Mouse (Mus musculus) testis, adult 2 months (tissue): Measurements from ENCODE around the gene Amn.

Experiments used
- CTCF ChIP-seq: fragments of 200-500 bp; IDR thresholded peaks from 2 replicates; pipeline ENCODE4 v1.5.1; 2012; ENCODE audit warnings: low read depth, mild to moderate bottlenecking, inconsistent platforms, low read length, moderate library complexity; ENCODE audit not compliant: control insufficient read depth, insufficient read depth, insufficient replicate concordance
- POLR2A ChIP-seq: fragments of 200-500 bp; IDR thresholded peaks from 2 replicates; pipeline ENCODE4 v1.6.1; 2012; ENCODE audit warnings: low read depth, mild to moderate bottlenecking, inconsistent platforms, low read length, moderate library complexity; ENCODE audit not compliant: control insufficient read depth

GRCm38 (mm10) chr12:111225197-111225780 is 45.6 kb upstream of the Amn start:
- TF ChIP-seq CTCF: no peak
- TF ChIP-seq POLR2A: no peak
